Mouse (Mus musculus) splenic B cell, adult 2 months (primary cell): ENCODE data around the gene Shh.

ENCODE experiments used
- DNase-seq: peaks from one replicate; pipeline ENCODE4 v3.0.0-alpha.2; 2011; ENCODE audit warnings: low read depth, low spot score
- H3K27me3 ChIP-seq: 2 replicates; pipeline ENCODE4 v1.6.1; 2012; ENCODE audit warnings: mild to moderate bottlenecking, low read length, moderate library complexity, mixed read lengths; ENCODE audit not compliant: control insufficient read depth, poor library complexity, insufficient read depth, severe bottlenecking
- H3K36me3 ChIP-seq: 2 replicates; pipeline ENCODE4 v1.6.1; 2012; ENCODE audit warnings: mild to moderate bottlenecking, low read length, moderate library complexity, mixed read lengths; ENCODE audit not compliant: control insufficient read depth, poor library complexity, insufficient read depth, severe bottlenecking

Gene Shh

GRCm38 (mm10) chr5:28466760-28467306 lies at the start of gene Shh:
Shh (minus strand) TSS chr5:28467256.
- H3K27me3 ChIP-seq: no peaks in the 10 kb centered on the region
- no peaks in the 10 kb centered on the region for H3K36me3 ChIP-seq
- DNase-seq: no peak

- DNase-seq: no peak
- Histone ChIP-seq H3K27me3 (no peaks in the 10 kb centered on the region), H3K36me3 (no peaks in the 10 kb centered on the region)
These were observed 33.9 kb upstream of the Shh start for GRCm38 (mm10) chr5:28500792-28501439.

DNA sequence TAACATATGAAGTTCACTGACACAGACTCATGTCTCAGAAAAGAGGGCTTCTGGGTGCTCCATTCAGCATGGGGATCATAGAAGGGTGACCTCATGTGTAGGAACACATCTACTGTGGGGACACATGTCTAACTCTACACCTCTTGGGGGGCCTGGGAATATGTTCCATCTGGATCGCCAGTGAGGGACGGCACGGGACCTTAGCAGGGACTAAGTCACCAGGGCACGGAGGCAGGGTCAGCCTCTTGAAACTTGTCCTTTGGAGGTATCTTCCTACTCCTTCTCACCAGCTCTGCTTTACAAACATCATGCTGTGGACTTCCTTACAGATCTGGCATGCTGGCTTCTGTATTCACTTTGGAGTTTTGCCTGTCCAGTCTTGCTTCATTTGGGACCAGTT lies 31.8 kb upstream of the Shh start:
- Histone ChIP-seq H3K27me3 (no peaks in the 10 kb centered on the region), H3K36me3 (no peaks in the 10 kb centered on the region)
- DNase-seq: no peak

- Histone ChIP-seq H3K27me3 (no peaks in the 10 kb centered on the region), H3K36me3 (no peaks in the 10 kb centered on the region)
- DNase-seq: no peak
These were observed 28.9 kb upstream of the Shh start for GRCm38 (mm10) chr5:28495712-28496650.

DNA sequence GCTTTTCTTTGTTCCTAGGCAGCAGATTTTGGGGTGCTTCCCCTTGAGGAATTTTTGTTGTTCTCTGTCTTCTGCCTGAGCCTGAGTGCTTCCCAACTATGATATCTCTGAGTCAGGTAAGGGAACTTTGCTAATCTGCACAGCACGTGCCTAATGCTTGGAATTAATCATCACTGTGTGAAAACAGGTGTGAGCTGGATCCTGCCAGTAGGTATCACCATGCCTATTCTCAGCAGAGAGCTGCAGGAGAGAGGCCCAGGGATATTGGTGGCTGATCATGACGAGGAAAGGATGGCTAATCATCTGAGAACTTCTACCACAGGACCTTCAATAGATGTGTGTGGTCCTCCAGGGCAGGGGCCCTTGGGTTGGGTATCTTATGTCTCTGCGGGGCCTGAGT lies 26.5 kb upstream of the Shh start:
- Histone ChIP-seq H3K36me3 (no peaks in the 10 kb centered on the region), H3K27me3 (no peaks in the 10 kb centered on the region)
- no peak for DNase-seq

GRCm38 (mm10) chr5:28482991-28483390 lies 15.9 kb upstream of the Shh start:
- no peaks in the 10 kb centered on the region for H3K36me3 ChIP-seq
- no peak for DNase-seq
- no peaks in the 10 kb centered on the region for H3K27me3 ChIP-seq

DNA sequence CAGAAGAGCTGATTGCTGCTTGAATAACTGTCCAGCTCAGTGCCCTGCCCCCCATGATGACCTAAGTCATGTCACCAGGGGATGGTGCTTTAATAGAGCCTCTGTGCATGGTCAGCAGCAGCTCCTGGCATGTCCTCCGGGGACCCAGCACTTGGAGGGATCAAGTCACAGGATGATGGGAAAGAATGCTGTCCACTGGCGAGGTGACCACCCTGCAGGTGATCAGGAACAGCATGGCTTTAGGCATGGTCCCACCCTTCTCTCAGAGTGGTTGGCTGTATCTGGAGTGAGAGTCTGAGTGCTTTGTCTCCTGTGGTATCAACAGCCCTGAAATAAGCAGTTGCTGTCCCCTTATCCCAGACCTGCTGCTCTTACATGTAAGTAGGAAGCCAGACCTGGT lies 14.7 kb upstream of the Shh start:
- DNase-seq: no peak
- no peaks in the 10 kb centered on the region for H3K27me3 ChIP-seq
- no peaks in the 10 kb centered on the region for H3K36me3 ChIP-seq

DNA sequence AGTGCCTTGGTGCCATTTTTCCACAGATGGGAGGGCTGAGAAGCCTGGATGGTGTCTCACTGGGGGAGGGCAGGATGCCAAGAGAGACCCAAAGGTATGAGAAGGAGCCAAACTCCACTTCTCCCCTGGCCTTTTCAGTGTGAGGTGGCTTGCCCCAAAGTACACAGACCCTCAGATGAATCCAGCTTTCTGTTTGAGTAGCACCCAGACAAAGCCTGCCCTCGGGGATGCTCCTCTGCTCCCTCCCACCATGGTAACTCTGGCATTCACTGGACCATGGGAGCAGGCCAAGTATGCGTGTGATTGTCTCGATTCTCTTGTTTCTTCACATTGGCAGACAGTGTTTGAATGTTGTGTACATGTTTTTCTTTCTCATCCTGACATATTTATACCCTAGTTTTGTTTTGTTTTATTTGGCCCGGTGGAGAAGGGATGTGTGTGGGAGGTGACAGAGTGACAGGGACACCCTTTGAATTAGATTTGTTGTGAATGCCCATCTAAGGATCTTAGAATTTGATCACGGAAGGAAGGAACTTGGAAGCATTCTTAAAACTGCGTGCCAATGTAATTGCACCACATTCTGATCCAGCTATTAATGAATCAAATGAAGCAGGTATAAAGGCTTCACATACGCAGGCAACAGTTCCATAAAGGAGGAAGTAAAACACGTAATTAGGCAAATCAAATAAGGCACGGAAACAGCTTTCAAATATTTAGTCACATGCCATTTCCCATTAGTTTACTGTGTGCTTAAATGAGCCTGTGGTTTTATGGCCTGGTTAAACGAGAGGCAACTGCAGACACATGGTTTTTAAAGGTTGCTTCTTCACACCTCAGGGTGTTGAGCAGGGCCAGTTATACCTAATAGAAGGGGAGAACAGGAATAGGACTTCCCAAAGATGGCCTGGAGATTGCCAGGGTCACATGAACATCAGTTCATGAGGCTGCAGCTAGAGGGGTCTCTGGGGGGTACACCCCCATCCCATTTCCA lies 9.6 kb upstream of the Shh start:
- Histone ChIP-seq H3K36me3 (no peaks in the 10 kb centered on the region), H3K27me3 (no peaks in the 10 kb centered on the region)
- DNase-seq: no peak

DNA sequence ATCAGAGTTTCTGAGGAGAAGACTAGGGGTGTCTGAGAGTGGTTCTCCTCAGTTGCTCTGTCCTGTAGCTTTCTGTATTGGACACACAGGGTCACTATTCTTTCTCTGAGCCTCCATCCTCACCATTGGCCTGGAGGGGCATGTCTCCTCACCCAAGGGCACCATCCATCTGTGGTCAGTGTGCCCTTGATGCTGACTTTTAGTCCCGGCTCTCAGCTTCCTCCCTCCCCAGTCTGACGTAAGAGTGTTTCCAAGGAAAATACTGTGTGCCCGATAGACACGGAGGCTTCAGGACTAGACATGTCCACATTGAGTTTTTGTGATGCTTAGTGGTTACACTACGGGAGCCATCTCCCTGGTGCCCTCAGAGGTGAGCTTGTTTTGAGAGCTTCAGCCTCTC lies 6.5 kb upstream of the Shh start:
- H3K36me3 ChIP-seq: no peaks in the 10 kb centered on the region
- H3K27me3 ChIP-seq: no peaks in the 10 kb centered on the region
- DNase-seq: no peak

GRCm38 (mm10) chr5:28469525-28470202 lies 2.6 kb upstream of the Shh start:
- Histone ChIP-seq H3K36me3 (no peaks in the 10 kb centered on the region), H3K27me3 (no peaks in the 10 kb centered on the region)
- DNase-seq: no peak

DNA sequence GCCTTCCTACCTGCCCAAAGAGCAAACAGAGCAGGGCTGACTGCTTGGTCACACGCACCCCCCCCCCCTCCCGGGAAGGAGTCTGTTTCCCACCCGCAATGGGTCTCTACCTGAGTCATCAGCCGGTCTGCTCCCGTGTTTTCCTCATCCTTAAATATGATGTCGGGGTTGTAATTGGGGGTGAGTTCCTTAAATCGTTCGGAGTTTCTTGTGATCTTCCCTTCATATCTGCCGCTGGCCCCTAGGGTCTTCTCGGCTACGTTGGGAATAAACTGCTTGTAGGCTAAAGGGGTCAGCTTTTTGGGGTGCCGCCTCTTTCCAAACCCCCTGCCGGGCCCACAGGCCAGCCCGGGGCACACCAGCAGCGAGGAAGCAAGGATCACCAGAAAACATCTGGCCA lies 705 bp downstream of the Shh start:
- DNase-seq: no peak
- H3K36me3 ChIP-seq: no peaks in the 10 kb centered on the region
- H3K27me3 ChIP-seq: no peaks in the 10 kb centered on the region

DNA sequence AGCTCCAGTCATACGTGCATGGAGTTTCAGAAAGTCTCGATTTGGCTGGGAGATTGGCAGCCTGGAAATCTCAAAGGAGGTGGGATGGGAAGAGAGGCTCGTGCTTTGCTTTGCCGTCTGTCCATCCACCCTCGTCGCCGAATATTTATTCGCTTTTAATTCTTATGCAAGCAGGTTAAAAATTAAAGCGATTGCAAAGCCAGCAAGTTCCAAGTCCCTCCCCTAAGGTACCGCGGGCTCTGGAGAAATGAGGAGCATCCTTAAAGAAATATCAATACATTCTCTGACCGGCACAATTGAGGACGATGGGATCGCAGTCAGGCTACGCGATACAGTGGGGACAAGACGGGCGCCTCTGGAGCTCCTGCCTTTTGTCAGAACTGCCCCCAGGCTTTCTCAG lies 1.5 kb downstream of the Shh start:
- Histone ChIP-seq H3K27me3 (no peaks in the 10 kb centered on the region), H3K36me3 (no peaks in the 10 kb centered on the region)
- no peak for DNase-seq

- no peak for DNase-seq
- no peaks in the 10 kb centered on the region for H3K27me3 ChIP-seq
- H3K36me3 ChIP-seq: no peaks in the 10 kb centered on the region
These were observed 2.0 kb downstream of the Shh start for GRCm38 (mm10) chr5:28465099-28465406.
